Mouse (Mus musculus) kidney, postnatal 14 days (tissue): ENCODE measurements around the gene Ctns.

Experiments
- DNase-seq: peaks from one replicate; pipeline ENCODE4 v3.0.0; 2022; ENCODE audit warnings: mixed read lengths

Ctns gene

GRCm38 (mm10) chr11:73187231-73187630 is 11.6 kb downstream of the Ctns start:
- no peak for DNase-seq

GRCm38 (mm10) chr11:73185872-73186615 is 12.8 kb downstream of the Ctns start:
- no peak for DNase-seq

GRCm38 (mm10) chr11:73177895-73178294 is 20.9 kb downstream of the Ctns start:
- no peak for DNase-seq

- DNase-seq = peak; percentile 91
These were observed 21.4 kb downstream of the Ctns start for GRCm38 (mm10) chr11:73177509-73177875.

- DNase-seq = peak; percentile 98
These were observed 22.0 kb downstream of the Ctns start, which contains the start of the genes Emc6 and Tax1bp3 for GRCm38 (mm10) chr11:73176608-73177508. TSS of gene Emc6 (minus strand) at chr11:73177037. TSS of gene Tax1bp3 (plus strand) at chr11:73177083.

- no peak for DNase-seq
These were observed 22.7 kb downstream of the Ctns start for GRCm38 (mm10) chr11:73176186-73176585.

- DNase-seq = peak; percentile 89
These were observed 23.2 kb downstream of the Ctns start for GRCm38 (mm10) chr11:73175612-73176011.

GRCm38 (mm10) chr11:73172186-73172585 is 26.7 kb downstream of the Ctns start:
- peak; percentile 90 for DNase-seq

GRCm38 (mm10) chr11:73169231-73169630 is 29.6 kb downstream of the Ctns start:
- DNase-seq = peak; percentile 72

GRCm38 (mm10) chr11:73168576-73168975 is 30.3 kb downstream of the Ctns start:
- DNase-seq = no peak

- peak; percentile 46 for DNase-seq
These were observed 30.8 kb downstream of the Ctns start for GRCm38 (mm10) chr11:73168071-73168470.

- DNase-seq = no peak
These were observed 36.6 kb downstream of the Ctns start for GRCm38 (mm10) chr11:73162284-73162683.

GRCm38 (mm10) chr11:73161616-73162015 is 37.2 kb downstream of the Ctns start:
- no peak for DNase-seq

- peak; percentile 57 for DNase-seq
These were observed 38.0 kb downstream of the Ctns start for GRCm38 (mm10) chr11:73160811-73161200.

- peak; percentile 79 for DNase-seq
These were observed 38.7 kb downstream of the Ctns start, which contains the start of gene P2rx5 for GRCm38 (mm10) chr11:73159957-73160810. TSS of gene P2rx5 (plus strand) at chr11:73160421.

- no peak for DNase-seq
These were observed 43.8 kb downstream of the Ctns start for GRCm38 (mm10) chr11:73155071-73155470.

GRCm38 (mm10) chr11:73148209-73148608 is 50.6 kb downstream of the Ctns start:
- no peak for DNase-seq

- DNase-seq = no peak
These were observed 51.9 kb downstream of the Ctns start for GRCm38 (mm10) chr11:73146975-73147365.

- peak; percentile 14 for DNase-seq
These were observed 52.5 kb downstream of the Ctns start for GRCm38 (mm10) chr11:73146026-73146974.

- peak; percentile 49 for DNase-seq
These were observed 54.6 kb downstream of the Ctns start for GRCm38 (mm10) chr11:73144261-73144681.
